Mouse (Mus musculus) liver, embryonic 14.5 days (tissue): ENCODE data around the gene Cltrn.

ENCODE experiments used
- CTCF ChIP-seq: IDR thresholded peaks from 2 replicates; pipeline ENCODE4 v1.5.1; 2016; ENCODE audit warnings: antibody characterized with exemption, low read depth, control low read depth
- EP300 ChIP-seq: IDR thresholded peaks from 2 replicates; pipeline ENCODE4 v1.6.1; 2016; ENCODE audit warnings: antibody characterized with exemption, low read depth

DNA sequence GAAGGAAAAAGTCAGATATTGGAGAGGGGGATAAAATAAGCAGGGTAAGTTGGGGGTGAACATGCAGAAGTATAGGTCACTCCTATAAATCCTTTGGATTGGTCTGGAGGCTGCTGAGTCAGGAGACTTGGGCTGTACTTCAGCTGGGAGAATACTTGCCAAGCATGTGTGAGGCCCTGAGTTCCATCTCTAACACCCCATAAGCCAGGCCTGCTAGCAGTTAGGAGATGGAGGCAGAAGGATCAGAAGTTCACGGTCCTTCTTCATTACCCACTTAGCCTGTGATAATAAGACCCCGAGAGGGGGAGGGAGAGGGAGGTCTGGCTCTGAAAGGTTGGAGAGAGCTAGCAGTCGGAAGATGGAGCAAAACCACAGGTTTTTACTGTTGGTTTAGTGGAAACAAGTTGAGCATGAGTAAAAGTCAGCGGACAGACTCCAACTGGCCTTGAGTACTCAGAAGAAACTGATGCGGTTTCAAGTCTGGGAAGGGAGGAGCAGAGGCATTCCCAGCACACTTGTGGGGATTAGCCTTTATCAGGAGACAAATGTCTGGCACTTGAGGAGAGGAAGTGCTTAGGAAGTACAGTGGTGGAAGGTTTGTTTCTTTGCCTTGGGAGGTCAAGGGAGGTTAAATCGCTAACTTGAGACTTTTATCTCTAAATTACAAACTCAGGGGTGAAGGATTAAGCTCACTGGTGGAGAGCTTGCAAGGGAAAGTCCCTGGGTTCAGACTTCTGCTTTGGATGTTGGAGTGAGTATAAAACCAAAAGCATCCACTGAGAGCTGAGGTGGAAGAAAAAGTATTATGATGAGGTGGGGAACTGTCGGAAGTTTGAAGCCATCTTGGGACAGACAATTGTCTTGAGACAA is 3.9 kb downstream of the Cltrn start:
- TF ChIP-seq CTCF (no peak), EP300 (no peak)
